Mouse (Mus musculus) effector memory CD4-positive, alpha-beta T cell, adult 5 months (primary cell): ENCODE results near the gene Oosp1. TPM values are rescaled to one million over a fixed set of nuclear protein-coding genes. Genes with fewer than 3 reads are reported as not detected.

ENCODE experiments used
- polyA plus RNA-seq: library from polyadenylated mRNA; unstranded; fragments of 100-300 nt; shearing (Covaris generic); gene quantifications from one replicate; pipeline ENCODE4 v1.2.1, GENCODE M21; 2017

Oosp1 gene
- not detected for polyA plus RNA-seq

GRCm38 (mm10) chr19:11690839-11691238 lies at the start of gene Oosp1:
Gene Oosp1, minus strand, starts transcription at chr19:11691150.

GRCm38 (mm10) chr19:11696755-11697154 lies 5.8 kb upstream of the Oosp1 start, which contains the start of gene Oosp3:
Gene Oosp3, plus strand, starts transcription at chr19:11697055.

GRCm38 (mm10) chr19:11660459-11660858 lies 30.5 kb downstream of the Oosp1 start, which contains the start of gene Oosp2:
Gene Oosp2, minus strand, starts transcription at chr19:11660559.

GRCm38 (mm10) chr19:11640732-11641131 lies 50.2 kb downstream of the Oosp1 start, which contains the start of gene Ms4a3:
Gene Ms4a3, minus strand, starts transcription at chr19:11640851.

DNA sequence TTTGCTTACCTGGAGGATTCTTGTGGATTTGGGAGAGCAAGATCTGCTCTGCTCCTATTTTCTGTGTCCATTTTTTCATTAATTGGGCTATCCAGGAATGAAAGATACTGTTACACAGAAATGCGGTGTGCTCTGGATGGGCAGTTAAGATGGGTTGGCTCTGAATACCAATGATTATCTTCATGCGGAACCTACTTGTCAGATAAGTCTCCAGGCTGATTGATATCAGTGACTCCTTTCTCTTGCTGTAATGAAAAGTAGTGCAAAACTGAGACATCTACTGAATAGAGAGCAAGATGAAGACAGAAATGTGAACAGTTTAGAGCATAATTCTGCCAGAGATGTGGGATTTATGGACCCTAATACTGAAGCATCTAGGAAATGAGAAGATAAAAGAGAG lies 67.4 kb downstream of the Oosp1 start, which contains the start of gene Ms4a2:
Ms4a2 (minus strand) TSS at position 169 of the 400 bp plus-strand sequence.

Other genes starting within 250 kb of the Oosp1 start
- gene Ms4a4b, start 247.6 kb downstream of the Oosp1 start, polyA plus RNA-seq = 2,305 TPM
- gene Ms4a6c, start 221.8 kb downstream of the Oosp1 start, polyA plus RNA-seq = 11.8 TPM
- gene Gm8369, start 205.2 kb downstream of the Oosp1 start, polyA plus RNA-seq = 441 TPM
- 579 TPM for gene Ms4a6b, start 174.6 kb downstream of the Oosp1 start, polyA plus RNA-seq
- 0.66 TPM for gene Ms4a4d, start 154.3 kb downstream of the Oosp1 start, polyA plus RNA-seq
- gene Ms4a6d, start 86.3 kb downstream of the Oosp1 start, polyA plus RNA-seq = 16.2 TPM
- not detected for gene Ms4a2, start 67.4 kb downstream of the Oosp1 start, polyA plus RNA-seq
- not detected for gene Ms4a3, start 50.3 kb downstream of the Oosp1 start, polyA plus RNA-seq
- not detected for gene Oosp2, start 30.6 kb downstream of the Oosp1 start, polyA plus RNA-seq
- gene Oosp3, start 5.9 kb upstream of the Oosp1 start, polyA plus RNA-seq = 0.64 TPM
- not detected for gene Gif, start 56.4 kb upstream of the Oosp1 start, polyA plus RNA-seq
- 34.4 TPM for gene Mrpl16, start 79.2 kb upstream of the Oosp1 start, polyA plus RNA-seq
- 1.6 TPM for gene Stx3, start 128.3 kb upstream of the Oosp1 start, polyA plus RNA-seq
- gene Olfr1417, start 148.1 kb upstream of the Oosp1 start, polyA plus RNA-seq = not detected
- not detected for gene Olfr1418, start 169.9 kb upstream of the Oosp1 start, polyA plus RNA-seq
- gene Olfr1419, start 184.0 kb upstream of the Oosp1 start, polyA plus RNA-seq = not detected
- not detected for gene Olfr1420, start 195.4 kb upstream of the Oosp1 start, polyA plus RNA-seq
- gene Patl1, start 221.2 kb upstream of the Oosp1 start, polyA plus RNA-seq = 29.6 TPM